Mouse (Mus musculus) lung, adult 2 months (tissue): ENCODE results near the gene Rnf146.

Experiments
- CTCF ChIP-seq: fragments of 200-500 bp; IDR thresholded peaks from 2 replicates; pipeline ENCODE4 v1.5.1; 2011; ENCODE audit warnings: mild to moderate bottlenecking, low read length, control low read depth; ENCODE audit not compliant: insufficient read depth
- POLR2A ChIP-seq: fragments of 200-500 bp; IDR thresholded peaks from 2 replicates; pipeline ENCODE4 v1.6.1; 2011; ENCODE audit warnings: low read depth, mild to moderate bottlenecking, control low read depth, low read length, borderline replicate concordance; ENCODE audit errors: extremely low read depth

DNA sequence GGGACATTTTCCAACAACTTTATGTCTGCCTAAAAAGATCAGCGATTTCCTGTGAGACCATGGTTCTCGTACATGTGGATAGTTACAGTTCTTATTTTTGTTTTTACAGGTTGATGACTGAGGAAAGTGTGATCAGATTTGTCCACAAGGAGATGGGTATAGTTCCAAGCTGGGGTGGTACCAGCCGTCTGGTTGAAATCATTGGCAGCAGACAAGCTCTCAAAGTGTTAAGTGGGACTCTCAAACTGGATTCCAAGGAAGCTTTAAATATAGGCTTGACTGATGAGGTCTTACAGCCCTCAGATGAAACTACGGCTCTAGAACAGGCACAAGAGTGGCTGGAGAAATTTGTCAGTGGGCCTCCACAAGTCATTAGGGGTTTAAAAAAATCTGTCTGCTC lies 18.0 kb downstream of the Rnf146 start:
- TF ChIP-seq POLR2A (no peak), CTCF (no peak)
